Mouse (Mus musculus) left cerebral cortex, adult 11 months (tissue): ENCODE measurements around the gene Apobec2.

Experiments
- DNase-seq: peaks from one replicate; pipeline ENCODE4 v3.0.0; 2022; ENCODE audit warnings: low spot score

Gene Apobec2

GRCm38 (mm10) chr17:48408526-48409291 lies 24.0 kb downstream of the Apobec2 start:
- peak; percentile 40 for DNase-seq

DNA sequence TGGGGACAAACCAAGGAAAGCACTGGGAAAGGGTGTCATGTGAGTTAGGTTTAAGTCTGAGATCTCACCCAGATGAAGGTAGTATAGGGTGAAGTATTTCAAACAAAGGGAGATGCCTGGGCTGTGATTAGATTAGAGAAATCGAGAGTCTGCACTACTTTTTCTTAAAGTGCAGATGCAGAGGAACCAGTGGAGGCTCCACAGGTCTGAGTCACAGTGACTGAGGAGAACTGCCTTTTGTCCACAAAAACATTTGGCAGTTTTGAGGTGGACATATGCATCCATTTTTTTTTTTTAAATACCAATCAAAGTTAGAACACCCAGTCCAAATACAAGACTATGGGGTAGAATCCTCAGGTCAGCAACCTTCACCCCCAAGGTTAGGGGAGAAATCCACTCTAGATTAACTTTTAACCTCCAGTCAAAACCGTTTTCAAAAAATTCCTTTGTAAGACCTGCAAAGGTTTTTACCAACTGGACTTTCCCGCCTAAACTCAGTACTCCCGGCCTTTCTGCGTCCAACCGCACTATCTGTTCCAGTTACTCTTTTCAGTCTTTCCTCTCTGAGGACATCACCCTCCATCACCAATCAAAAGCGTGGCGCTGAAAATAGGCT lies 24.7 kb downstream of the Apobec2 start:
- no peak for DNase-seq

- peak; percentile 13 for DNase-seq
These were observed 25.6 kb downstream of the Apobec2 start for GRCm38 (mm10) chr17:48407154-48407553.

DNA sequence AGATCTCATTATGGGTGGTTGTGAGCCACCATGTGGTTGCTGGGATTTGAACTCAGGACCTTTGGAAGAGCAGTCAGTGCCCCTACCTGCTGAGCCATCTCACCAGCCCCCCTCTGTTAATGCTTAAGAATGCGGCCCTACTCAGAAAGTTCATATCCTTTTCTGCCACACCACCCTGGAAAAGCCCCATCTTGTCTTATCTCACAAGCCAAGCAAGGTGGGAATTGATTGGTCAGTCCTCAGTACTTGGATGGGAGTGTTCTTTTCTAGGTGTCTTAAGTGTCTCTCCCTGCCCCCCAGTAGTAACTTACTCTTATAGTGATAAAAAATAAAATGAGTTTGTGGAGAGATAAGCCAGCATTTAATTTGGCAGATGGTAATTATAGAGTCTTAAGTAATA lies 28.0 kb downstream of the Apobec2 start:
- DNase-seq: no peak

DNA sequence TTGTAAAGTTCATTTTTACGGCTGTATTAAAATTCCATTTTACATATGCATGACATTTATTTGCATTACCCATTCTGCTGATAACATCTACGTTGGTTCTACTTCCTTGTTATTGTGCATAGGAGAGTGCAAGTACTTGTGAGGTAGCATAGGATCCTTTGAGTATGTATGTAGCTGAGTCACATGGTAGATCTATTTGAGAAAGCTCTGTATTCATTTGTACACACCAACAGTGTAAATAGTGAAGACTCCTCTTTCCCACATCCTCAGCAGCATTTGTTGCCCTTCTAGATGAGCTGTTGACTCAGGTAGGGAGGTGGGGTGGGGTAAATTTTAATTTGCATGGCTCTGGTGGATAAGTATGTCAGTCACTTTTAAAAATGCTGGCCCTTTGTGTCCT lies 28.9 kb downstream of the Apobec2 start:
- DNase-seq: no peak

DNA sequence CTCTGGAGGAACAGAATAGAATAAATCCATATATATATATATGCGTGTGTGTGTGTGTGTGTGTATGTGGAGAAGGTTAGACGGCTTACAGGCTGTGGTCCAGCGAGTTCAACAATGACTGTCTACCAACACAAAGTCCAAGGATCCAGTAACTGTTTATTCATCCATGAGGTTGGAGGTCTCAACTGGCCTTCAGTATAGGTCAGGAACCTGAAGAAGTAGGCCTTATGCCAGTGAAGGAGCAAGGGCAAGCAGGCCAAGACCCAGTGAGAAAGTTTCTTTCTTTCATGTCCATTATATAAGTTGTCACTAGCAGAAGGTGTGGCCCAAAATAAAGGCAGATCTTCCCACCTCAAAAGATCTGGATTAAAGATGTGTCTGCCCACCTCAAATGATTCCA lies 30.0 kb downstream of the Apobec2 start:
- no peak for DNase-seq

DNA sequence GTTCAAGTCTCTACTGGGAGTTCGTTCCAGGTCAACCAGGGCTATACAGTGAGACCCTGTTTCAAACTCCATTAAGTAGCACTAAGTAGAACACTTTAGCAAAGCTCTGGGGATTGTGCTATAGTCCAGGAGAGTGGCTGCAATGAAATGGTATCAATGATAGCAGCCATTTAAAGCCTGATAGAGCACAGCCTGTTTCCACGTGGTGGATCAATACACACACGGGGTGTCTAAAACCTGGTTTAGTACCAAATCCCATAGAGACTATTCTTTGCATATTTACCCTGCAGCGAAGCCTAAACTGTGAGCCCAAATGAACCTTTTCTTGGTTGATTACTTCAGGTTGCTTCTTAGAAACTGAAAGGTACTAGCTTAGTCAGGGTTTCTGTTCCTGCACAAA lies 31.0 kb downstream of the Apobec2 start:
- DNase-seq: no peak

- no peak for DNase-seq
These were observed 40.1 kb downstream of the Apobec2 start for GRCm38 (mm10) chr17:48392616-48393015.

DNA sequence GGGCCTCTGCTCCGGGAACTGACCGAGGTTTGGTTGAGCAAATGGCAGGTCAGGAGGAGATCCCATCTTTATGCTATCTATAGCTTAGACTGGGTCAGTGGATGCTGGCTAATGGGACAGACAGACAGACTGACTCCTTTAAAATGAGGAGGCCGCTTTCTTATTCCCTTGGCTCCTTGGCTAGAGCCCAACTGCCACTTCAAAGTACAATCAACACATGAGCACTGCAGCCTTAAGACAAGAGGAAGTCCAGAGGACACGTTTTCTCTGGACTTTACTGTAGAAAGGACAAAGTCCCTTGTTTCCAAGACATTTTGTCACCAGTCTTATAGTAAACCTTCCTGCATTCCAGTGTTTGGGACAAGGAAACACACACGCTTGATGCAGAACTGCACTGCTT lies 41.3 kb downstream of the Apobec2 start:
- DNase-seq: no peak

DNA sequence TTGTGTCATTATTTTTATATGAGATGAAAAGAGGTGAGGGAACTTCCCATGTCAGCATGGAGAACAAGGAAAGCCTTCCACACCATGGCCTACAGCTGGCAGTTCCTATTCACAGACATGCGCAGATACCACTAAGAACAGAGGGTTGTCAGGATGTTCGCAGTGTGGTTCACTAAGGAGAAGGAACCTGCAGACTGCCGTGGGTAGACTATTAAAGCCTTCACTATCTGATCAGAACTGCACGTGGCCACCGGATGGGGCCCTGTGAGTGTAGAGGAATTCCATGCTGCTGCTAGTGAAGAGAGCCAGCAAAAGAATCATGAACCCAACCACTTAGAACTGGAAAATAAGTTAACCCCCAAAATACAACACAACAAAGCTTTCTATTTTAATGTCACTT lies 43.3 kb downstream of the Apobec2 start:
- no peak for DNase-seq

GRCm38 (mm10) chr17:48388666-48389065 lies 44.1 kb downstream of the Apobec2 start:
- DNase-seq: no peak

DNA sequence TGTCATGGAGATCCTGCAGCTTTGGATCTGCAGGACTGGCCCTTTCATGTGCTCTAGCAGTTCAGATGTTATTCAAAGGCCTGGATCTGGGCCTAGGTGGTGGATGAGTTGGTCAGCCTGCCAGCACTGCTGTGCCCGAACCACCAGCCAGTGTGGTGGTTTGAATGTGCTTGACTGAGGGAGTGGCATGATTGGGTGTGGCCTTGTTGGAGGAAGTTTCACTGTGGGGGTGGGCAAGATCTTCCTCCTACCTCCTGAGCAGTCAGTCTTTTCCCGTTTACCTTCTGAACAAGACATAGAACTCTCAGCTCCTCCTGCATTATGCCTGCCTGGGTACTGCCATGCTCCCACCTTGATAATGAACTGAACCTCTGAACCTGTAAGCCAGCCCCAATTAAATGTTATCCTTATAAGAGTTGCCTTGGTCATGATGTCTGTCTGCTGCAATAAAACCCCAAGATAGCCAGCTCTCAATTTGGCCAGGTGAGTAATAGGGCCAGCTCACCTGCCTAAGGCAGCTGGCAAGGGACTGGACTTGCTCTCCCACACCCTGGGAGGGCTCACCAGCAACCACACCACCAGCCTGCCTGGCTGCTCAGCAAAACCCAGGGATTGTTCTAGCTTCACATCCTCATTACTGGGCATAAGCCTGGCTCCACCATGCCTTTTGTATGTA lies 46.8 kb downstream of the Apobec2 start:
- DNase-seq: no peak

DNA sequence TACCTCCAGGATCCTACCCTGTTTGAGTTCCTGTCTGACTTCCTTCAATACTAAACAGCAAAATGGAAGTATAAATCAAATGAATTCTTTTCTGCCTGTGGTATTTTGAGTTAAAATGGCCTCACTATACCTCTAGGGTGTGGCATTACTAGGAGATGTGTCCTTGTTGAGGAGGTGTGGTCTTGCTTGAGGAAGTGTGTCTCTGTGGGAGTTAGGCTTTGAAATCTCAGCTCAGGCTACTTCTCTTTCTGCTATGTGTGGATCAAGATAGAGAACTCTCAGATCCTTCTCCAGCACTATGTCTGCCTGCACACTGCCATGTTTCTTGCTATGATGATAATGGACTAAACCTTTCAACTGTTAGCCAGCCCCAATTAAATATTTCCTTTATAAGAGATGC lies 53.7 kb downstream of the Apobec2 start:
- DNase-seq: no peak

DNA sequence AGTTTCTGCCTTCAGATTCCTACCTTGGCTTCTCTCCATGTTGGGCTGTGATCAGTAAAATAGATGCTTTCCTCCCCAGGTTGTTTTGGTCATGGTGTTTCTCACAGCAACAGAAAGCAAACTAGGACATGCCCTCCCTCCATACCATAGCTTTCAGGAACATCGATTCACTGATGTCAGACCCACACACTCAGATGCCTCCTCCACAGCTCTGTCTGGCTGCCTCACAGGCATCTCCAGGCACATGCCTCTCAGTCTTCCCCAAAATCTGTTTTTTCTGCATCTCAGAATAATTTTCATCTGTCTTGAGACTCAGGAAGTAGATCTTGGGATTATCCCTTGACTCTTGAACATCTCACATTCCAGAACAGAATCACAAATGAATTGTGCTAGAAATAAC lies 56.6 kb downstream of the Apobec2 start:
- no peak for DNase-seq

DNA sequence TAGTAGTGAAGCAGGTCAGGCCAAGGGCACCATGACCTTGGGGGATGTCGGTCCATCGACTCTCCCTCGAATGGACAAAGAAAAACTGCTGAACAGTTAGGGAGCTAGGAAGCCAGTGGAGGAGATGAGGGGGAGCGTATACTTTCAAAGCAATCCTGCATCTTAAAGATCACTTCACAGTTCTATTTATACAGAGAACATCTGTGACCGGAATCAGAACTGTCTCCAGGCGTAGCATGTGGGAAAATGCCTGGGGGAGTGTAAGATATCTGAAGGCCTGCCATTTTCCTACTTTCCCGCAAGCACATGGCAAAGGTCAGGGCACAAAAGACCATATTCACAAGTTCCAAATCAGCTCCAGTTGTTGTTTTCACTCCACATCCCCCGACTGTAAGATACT lies 59.7 kb downstream of the Apobec2 start:
- peak; percentile 33 for DNase-seq

DNA sequence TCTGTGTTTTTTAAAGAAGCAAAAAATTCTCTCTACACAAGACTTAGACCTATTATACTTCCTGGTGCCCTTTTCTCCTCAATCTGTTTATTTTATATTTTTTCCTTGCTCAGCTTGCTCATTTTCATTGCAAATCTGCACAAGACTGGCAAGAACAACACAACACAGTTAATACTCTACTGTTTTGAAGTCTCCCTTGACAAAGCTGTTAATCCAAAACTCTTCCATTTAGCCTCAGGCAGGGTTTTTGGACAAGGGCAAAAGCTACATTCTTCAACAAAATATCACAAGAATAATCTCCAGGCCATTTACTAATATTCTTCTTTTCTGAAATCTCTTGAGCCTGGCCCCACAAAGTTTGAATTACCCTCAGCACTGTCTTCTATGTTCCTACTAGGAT lies 61.1 kb downstream of the Apobec2 start:
- no peak for DNase-seq
